Mouse (Mus musculus) brain, adult 2 months (tissue): Measurements from ENCODE around the gene Rev1.
A peak's percentile ranks its signal among the peaks of the same experiment; 100 is the strongest.

Experiments
- DNase-seq: peaks from one replicate; pipeline ENCODE4 v3.0.0; 2011; ENCODE audit warnings: low read depth, low spot score

The Rev1 gene

DNA sequence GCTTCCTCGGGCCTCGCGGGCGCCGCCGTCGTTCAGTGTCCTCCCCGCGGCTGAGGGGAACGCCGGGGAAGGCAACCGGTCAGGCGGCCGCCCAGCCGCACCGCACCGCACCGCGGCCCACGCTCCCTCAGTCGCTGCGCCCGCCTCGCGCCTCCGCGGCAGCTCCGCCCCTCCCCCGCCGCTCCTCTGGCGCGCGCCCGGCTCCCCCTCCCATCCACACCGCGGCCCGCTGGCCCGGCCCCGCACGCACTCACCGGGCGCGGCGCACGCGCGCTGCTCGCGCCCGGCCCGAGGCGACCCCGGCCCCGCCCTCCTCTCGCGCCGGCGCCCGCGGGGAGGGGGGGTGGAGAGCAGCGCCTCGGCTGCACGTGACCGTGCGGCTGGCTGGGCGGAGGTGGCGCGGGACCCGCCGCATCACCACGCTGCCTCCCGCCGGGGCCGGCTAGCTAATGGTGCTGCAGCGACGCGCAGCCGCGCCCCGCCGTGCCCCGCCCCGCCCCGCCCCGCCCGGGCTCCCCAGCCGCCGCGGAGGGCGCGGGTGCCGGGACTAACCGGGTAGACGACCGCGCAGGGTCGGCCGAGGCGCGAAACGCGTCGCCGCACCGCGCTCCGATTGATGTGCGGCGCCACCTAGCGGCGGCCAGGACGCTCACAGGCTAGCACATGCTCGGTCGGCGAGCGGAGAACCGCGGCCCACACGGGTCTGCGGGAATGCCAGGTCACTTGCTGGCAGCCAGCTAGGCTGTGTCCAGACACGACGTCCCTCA is at the start of gene Rev1:
Gene Rev1, minus strand, starts transcription at position 301 of the 767 bp plus-strand sequence.
- peak; percentile 97 for DNase-seq

- DNase-seq, result no peak
Measured at GRCm38 (mm10) chr1:38178929-38179328, 49.3 kb upstream of the Rev1 start.

DNA sequence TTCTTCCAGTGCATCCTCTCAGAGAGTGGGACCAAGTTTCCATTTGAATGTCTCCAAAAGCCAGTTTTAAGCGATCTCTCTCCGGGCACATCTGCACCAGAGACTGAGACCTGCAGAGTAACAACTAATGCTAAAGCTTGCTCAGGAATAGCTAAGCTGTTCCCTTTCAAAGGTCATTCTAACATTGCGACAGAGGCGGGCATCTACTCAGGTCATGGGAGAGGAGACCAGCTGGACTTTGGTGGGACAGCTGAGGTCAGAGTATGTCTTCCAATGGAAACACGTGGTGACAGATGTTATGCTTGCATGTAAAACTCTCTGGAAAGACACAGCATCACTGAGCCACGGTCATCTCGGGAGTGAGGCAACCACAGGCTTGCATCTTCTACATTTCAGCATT is 46.5 kb upstream of the Rev1 start:
- no peak for DNase-seq

GRCm38 (mm10) chr1:38171874-38172273 is 42.3 kb upstream of the Rev1 start:
- no peak for DNase-seq

DNA sequence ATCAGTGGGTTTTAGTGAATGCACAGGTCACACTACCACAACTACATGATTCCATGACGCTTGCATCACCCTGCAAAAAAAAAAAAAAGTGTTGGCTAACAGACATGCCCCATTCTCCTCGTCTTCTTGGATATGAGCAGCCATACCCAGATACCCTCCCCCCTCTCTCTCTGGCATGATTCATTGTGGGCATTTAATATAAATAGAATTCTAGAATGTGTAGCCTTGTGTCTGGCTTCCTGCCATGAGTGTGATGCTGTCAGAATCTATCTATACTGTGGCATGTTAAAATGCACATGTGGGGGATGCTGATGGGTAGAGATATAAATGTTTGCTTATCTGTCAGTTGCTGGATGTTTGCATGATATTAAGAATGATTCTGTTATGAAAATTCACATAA is 36.1 kb upstream of the Rev1 start:
- peak; percentile 24 for DNase-seq

- no peak for DNase-seq
Measured at GRCm38 (mm10) chr1:38150086-38150485, 20.5 kb upstream of the Rev1 start.

- DNase-seq, result no peak
Measured at GRCm38 (mm10) chr1:38146008-38146407, 16.4 kb upstream of the Rev1 start.

- DNase-seq, result no peak
Measured at GRCm38 (mm10) chr1:38141371-38141770, 11.8 kb upstream of the Rev1 start.

- DNase-seq, result no peak
Measured at GRCm38 (mm10) chr1:38140911-38141310, 11.3 kb upstream of the Rev1 start.

DNA sequence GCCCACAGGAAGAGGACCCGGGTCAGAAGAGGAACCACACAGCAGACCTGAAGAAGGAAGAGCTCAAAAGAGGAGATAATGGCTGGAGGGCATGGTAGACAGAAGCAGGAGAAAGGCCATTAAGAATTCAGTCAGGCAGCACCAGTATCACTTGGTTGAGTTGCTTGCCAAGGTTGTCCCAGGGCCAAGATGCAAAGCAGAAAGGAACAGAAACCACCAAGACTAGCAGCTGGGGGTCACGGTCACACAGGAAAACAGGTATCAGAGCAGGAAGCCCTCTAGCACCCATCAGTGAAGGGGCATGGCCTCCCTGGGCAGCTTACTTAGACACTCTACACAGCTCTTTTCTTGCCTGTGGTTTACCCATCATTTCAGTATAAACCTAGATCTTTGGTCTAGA is 9.8 kb upstream of the Rev1 start:
- DNase-seq, result no peak

- no peak for DNase-seq
Measured at GRCm38 (mm10) chr1:38132942-38133341, 3.3 kb upstream of the Rev1 start.

GRCm38 (mm10) chr1:38130715-38131483 is 1.3 kb upstream of the Rev1 start:
- DNase-seq, result no peak

- peak; percentile 74 for DNase-seq
Measured at GRCm38 (mm10) chr1:38128919-38129436, 623 bp downstream of the Rev1 start.

DNA sequence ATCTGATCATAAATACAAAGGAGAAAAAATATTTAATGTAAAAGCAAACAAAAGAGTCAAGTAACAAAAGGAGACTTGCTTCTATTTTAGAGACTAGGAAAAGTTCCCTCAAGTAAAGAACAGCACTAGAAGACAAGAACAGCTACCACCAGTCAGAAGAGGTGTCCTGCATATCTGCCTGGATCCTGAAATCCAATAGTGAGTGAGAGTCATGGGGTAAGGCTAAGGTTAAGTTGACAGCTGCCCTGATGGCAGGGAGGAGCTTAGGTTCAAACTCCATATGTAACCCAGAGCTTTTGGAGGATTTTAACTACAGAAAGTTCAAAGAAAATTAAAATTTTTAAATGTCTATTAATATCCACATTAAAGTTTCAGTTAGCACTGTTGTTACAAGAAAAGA is 2.6 kb downstream of the Rev1 start:
- no peak for DNase-seq

DNA sequence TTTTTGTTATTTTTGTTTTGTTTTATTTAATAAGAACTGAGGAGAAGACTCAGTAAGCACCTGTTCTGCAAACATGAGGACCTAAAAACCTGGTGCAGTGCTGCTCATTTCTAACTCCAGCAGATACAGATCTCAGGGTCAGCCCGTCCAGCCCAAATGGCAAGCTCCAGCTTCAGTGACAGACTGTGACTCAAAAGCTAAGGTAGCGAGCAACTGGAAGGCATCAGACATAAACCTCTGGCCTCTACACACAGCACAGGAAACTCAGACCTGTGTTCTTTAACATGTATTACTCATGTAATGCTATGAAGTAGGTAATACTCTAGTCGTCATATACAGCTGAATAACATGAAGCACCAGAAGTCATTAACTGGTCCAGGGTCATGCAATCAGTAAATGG is 3.2 kb downstream of the Rev1 start:
- no peak for DNase-seq

- DNase-seq, result no peak
Measured at GRCm38 (mm10) chr1:38124261-38124660, 5.3 kb downstream of the Rev1 start.

DNA sequence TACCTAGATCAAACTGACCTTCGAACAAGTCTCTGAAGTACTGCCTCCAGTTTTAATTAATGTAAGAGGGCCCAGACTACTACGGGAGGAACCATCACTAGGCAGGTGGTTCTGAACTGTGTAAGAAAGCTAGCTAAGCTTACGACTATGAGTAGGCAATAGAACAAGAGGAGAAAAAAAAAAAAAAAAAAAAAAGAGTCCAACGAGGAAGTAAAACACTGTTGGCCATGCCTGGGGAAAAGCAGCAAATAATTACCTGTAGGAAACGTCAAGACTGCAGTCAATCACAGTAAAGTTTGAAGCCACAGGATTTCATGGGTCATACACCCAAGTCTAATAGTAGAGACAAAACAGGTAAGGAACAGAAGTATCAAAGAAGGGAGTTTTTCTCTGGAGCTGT is 8.7 kb downstream of the Rev1 start:
- DNase-seq, result no peak

DNA sequence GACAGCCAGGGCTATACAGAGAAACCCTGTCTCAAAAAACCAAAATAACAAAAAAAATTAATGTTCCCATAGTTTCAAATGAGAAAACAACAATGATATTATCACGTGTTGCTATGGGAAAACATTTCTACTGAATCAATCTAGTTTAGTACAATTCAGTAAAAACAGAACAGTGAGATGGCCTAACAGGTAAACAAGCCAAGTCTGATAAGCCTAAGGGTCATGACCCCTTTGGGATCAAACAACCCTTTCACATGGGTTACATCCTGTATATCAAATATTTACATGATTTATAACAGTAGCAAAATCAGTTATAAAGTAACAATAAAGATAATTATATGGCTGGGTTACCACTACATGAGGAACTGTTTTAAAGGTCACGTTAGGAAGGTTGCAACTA is 11.0 kb downstream of the Rev1 start:
- no peak for DNase-seq

- DNase-seq, result no peak
Measured at GRCm38 (mm10) chr1:38109786-38110185, 19.8 kb downstream of the Rev1 start.

DNA sequence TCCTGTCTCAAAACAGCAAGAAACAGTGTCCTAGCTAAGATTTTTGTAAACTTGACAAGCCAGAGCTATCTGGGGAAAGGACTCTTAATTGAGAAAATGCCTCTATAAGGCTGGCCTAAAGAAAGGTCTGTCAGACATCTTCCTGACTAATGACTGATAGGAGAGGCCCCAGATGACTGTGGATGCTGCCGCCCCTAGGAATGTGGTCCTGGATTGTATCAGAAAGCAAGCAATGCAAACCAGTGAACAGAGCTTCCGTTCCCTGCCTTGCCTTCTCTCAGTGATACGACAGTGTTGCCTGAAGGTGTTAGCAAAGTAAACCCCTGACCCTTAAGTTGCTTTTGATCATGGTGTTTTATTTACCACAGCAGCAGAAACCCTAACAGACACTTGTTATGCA is 25.8 kb downstream of the Rev1 start:
- no peak for DNase-seq

DNA sequence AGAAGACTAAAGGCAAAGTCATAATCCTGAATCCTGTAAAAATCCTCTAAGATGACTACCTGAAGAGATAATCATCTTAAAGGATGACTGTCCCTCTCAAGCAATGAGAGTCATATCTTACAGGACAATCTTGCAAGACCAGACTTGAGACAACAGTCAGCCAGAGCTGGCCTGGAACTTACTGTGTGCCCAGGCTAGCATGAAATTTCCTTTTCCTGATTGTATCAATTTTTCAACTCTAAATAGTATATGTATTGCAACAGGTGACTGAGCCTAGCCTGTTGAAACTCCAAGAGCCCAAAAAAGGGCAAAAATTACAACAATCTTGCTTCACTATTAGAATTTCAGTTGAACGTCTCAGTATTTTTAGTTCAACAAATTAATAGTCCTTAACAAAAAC is 26.4 kb downstream of the Rev1 start:
- DNase-seq, result no peak

DNA sequence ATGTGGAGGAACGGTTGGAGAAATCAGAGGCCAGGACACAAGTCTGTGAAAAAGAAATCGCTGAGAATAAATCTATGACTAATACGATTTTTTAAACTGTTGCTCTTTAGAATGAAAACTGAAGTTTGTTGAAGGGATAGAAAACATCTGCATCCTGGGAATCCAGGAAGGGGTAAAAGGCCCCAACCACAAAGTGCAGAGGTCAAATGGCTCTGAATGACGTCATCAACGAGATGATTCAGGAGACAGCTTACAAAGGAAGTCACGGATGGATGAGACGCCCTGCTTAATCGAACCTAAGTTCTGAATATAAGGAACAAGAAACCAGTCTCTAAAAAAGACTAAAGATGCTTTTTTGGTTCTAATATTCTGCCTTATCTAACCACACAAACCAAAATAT is 48.3 kb downstream of the Rev1 start:
- no peak for DNase-seq

- peak; percentile 66 for DNase-seq
Measured at GRCm38 (mm10) chr1:38071326-38071725, 58.3 kb downstream of the Rev1 start.
